Mouse (Mus musculus) embryonic fibroblast, embryonic 13.5 days (primary cell): ENCODE measurements at regions not wholly inside any gene's neighbourhood (a gene's known extent, or its start where the extent isn't known, plus 50 kb on each side); places are given as distances from the start of the nearest gene placed in this dataset.

ENCODE experiments used
- H3K27ac ChIP-seq: 2 replicates; pipeline ENCODE4 v1.5.1; 2012; ENCODE audit warnings: low read length, control low read depth, inconsistent platforms; ENCODE audit not compliant: insufficient read depth
- H3K4me1 ChIP-seq: 2 replicates; pipeline ENCODE4 v1.6.1; 2011; ENCODE audit warnings: low read length; ENCODE audit not compliant: control insufficient read depth, insufficient read depth
- H3K4me3 ChIP-seq: 2 replicates; pipeline ENCODE4 v1.5.1; 2011; ENCODE audit warnings: mild to moderate bottlenecking, control low read depth, low read length; ENCODE audit not compliant: insufficient read depth
- CTCF ChIP-seq: IDR thresholded peaks from 2 replicates; pipeline ENCODE4 v1.5.1; 2011; ENCODE audit warnings: mild to moderate bottlenecking, control low read depth, low read length, moderate library complexity, borderline replicate concordance; ENCODE audit not compliant: insufficient read depth
- POLR2A ChIP-seq: IDR thresholded peaks from 2 replicates; pipeline ENCODE4 v1.6.1; 2011; ENCODE audit warnings: low read depth, mild to moderate bottlenecking, control low read depth, low read length, moderate library complexity

GRCm38 (mm10) chr2:75518607-75519006 is 140.5 kb upstream of the Hnrnpa3 start:
- no peak for TF ChIP-seq POLR2A
- TF ChIP-seq CTCF = no peak
- H3K4me3 ChIP-seq = no peak overlapping the region
- no peak overlapping the region for H3K27ac ChIP-seq
- no peaks in the 10 kb centered on the region for H3K4me1 ChIP-seq

DNA sequence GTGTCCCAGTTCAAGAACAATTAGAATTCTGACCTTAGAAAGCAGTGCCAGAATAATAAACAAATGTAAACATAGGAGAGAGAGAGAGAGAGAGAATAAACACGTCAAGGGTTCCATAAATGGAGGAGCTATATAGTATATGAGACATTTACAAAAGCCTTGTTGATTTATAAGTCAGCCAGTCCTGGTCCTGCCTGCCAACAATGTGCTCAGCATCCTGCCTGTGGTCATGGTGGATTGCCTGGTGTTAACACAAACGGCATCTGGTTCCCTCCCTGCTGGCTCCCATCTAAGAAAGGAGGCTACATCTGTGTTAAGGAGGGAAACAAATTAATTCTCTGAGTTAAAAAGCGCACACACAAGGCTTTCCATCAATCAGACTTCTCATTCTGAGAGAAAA is 133.5 kb upstream of the Hnrnpa3 start:
- Histone ChIP-seq H3K27ac (no peak overlapping the region), H3K4me3 (no peak overlapping the region), H3K4me1 (no peaks in the 10 kb centered on the region)
- no peak for TF ChIP-seq POLR2A
- no peak for TF ChIP-seq CTCF

GRCm38 (mm10) chr2:75528706-75529105 is 130.4 kb upstream of the Hnrnpa3 start:
- H3K27ac ChIP-seq = no peak overlapping the region
- H3K4me3 ChIP-seq = no peak overlapping the region
- H3K4me1 ChIP-seq = no peaks in the 10 kb centered on the region
- TF ChIP-seq POLR2A (no peak), CTCF (no peak)

DNA sequence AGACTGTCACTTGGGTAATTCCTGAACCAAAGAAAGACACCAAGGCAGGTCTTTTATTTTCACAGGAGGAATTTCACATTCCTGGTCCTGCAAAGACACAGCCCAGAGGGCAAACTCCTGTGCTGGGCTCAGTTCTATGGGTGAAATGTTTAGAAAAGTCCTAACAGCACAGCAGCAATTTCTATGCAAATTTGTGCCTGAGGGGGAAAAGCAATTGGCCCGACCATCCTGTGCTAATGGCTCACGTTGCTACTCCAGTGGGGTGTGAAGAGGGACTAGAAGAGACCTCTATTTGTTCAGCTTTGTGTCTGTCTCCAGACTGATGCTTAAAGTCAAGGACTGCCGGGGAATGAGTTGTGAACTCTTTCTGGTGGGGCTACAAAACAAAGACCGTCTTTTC is 120.9 kb upstream of the Hnrnpa3 start:
- H3K4me1 ChIP-seq = no peaks in the 10 kb centered on the region
- TF ChIP-seq CTCF = no peak
- no peak for TF ChIP-seq POLR2A
- no peak overlapping the region for H3K27ac ChIP-seq
- H3K4me3 ChIP-seq = no peak overlapping the region

GRCm38 (mm10) chr2:75539726-75540125 is 119.3 kb upstream of the Hnrnpa3 start:
- H3K27ac ChIP-seq = no peak overlapping the region
- H3K4me1 ChIP-seq = no peaks in the 10 kb centered on the region
- no peak for TF ChIP-seq CTCF
- no peak for TF ChIP-seq POLR2A
- no peak overlapping the region for H3K4me3 ChIP-seq

GRCm38 (mm10) chr2:75542331-75542730 is 116.7 kb upstream of the Hnrnpa3 start:
- no peak overlapping the region for H3K4me3 ChIP-seq
- H3K27ac ChIP-seq = no peak overlapping the region
- no peaks in the 10 kb centered on the region for H3K4me1 ChIP-seq
- TF ChIP-seq CTCF = no peak
- TF ChIP-seq POLR2A = no peak

DNA sequence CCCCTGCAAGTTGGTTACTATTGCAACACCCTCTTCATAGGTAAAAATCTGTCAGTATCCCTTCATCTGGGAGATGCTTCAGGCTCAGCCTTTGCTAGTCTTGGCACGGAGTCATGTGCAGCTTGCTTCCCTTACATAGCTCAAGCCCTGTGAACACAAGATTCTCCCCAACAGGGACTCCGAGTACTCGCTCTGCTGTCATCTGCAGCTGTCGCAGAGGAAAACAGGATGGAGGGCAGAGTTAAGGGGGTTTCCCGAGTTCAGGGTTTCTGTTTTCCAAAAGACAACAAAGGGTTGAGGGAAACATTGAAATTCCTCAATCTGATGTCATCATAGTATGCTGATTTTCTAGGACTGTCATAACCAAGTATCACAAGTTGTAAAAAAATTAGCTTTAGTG is 116.3 kb upstream of the Hnrnpa3 start:
- H3K4me3 ChIP-seq = no peak overlapping the region
- H3K4me1 ChIP-seq = no peaks in the 10 kb centered on the region
- H3K27ac ChIP-seq = no peak overlapping the region
- TF ChIP-seq CTCF (no peak), POLR2A (no peak)

GRCm38 (mm10) chr2:75545971-75546370 is 113.1 kb upstream of the Hnrnpa3 start:
- no peak overlapping the region for H3K4me3 ChIP-seq
- no peak overlapping the region for H3K27ac ChIP-seq
- TF ChIP-seq CTCF = no peak
- TF ChIP-seq POLR2A = no peak
- no peaks in the 10 kb centered on the region for H3K4me1 ChIP-seq

GRCm38 (mm10) chr2:75555676-75556075 is 103.4 kb upstream of the Hnrnpa3 start:
- no peaks in the 10 kb centered on the region for H3K4me1 ChIP-seq
- no peak overlapping the region for H3K27ac ChIP-seq
- TF ChIP-seq CTCF (no peak), POLR2A (no peak)
- H3K4me3 ChIP-seq = no peak overlapping the region

DNA sequence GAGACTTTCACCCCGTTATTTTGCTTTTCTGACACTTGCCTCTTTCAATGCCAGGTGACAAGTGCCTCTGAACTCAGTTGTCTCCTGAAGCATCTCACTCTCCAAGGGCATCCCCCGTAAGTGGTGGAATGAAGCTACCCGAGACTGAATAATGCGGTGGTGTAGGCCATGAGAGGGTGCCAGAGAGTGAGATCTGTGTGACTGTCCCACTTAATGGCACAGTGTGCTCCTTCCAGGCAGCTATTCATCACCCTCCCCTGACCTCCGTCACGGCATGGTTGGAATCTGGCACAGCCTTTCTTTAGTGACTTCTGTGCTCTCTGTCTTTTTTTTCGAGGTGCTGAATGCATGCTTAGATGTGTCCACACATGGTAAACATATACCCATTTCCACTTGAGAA is 102.3 kb upstream of the Hnrnpa3 start:
- no peaks in the 10 kb centered on the region for H3K4me1 ChIP-seq
- H3K27ac ChIP-seq = no peak overlapping the region
- H3K4me3 ChIP-seq = no peak overlapping the region
- TF ChIP-seq CTCF (no peak), POLR2A (no peak)

- H3K4me1 ChIP-seq = no peaks in the 10 kb centered on the region
- no peak overlapping the region for H3K27ac ChIP-seq
- TF ChIP-seq CTCF = no peak
- no peak for TF ChIP-seq POLR2A
- H3K4me3 ChIP-seq = no peak overlapping the region
Observed at GRCm38 (mm10) chr2:75557392-75557791, 101.7 kb upstream of the Hnrnpa3 start.

- Histone ChIP-seq H3K4me3 (no peak overlapping the region), H3K4me1 (no peaks in the 10 kb centered on the region), H3K27ac (no peak overlapping the region)
- no peak for TF ChIP-seq CTCF
- TF ChIP-seq POLR2A = no peak
Observed at GRCm38 (mm10) chr2:75559920-75560319, 99.1 kb upstream of the Hnrnpa3 start.
